Mouse (Mus musculus): ENCODE results near the gene Ttc21a.

GRCm38 (mm10) chr9:119939646-119940045 lies 2.2 kb downstream of the Ttc21a start:
- TF ChIP-seq CTCF (IDR thresholded peaks at IDR 0.05; ENCODE audit: insufficient read depth, low read length) = no peak
- no peak for TF ChIP-seq POLR2A (IDR thresholded peaks at IDR 0.05; ENCODE audit: borderline replicate concordance, extremely low read depth, low read depth, low read length)
